Mouse (Mus musculus) limb, embryonic 15.5 days (tissue): ENCODE measurements around the gene Taco1. TPM values are rescaled to one million over a fixed set of nuclear protein-coding genes. Genes with fewer than 3 reads are reported as not detected.
"Not testable (repeated sequence)": the region's sequence is repeated elsewhere in the genome, so short reads cannot be mapped to it uniquely, and the experiment has no call there.

Experiments used
- ATAC-seq: fragments of 200-750 bp; cut with Nextera tagmentation; 2 replicates; pipeline ENCODE4 v1.8.0; 2017; ENCODE audit warnings: low read depth, moderate TSS enrichment; ENCODE audit not compliant: insufficient number of reproducible peaks, low FRiP score, low TSS enrichment
- H3K27ac ChIP-seq: fragments of 300-500 bp; sonication (generic); 2 replicates; pipeline ENCODE4 v1.5.1; 2015; ENCODE audit warnings: moderate library complexity, mild to moderate bottlenecking, inconsistent platforms
- H3K27me3 ChIP-seq: fragments of 300-500 bp; sonication (generic); 2 replicates; pipeline ENCODE4 v1.6.1; 2015; ENCODE audit warnings: inconsistent platforms
- H3K36me3 ChIP-seq: fragments of 300-500 bp; sonication (generic); 2 replicates; pipeline ENCODE4 v1.6.1; 2015; ENCODE audit warnings: inconsistent platforms
- H3K4me1 ChIP-seq: fragments of 300-500 bp; sonication (generic); 2 replicates; pipeline ENCODE4 v1.6.1; 2015; ENCODE audit warnings: inconsistent platforms
- H3K4me2 ChIP-seq: fragments of 300-500 bp; sonication (generic); 2 replicates; pipeline ENCODE4 v1.6.1; 2015; ENCODE audit warnings: mild to moderate bottlenecking, inconsistent platforms
- H3K4me3 ChIP-seq: fragments of 300-500 bp; sonication (generic); 2 replicates; pipeline ENCODE4 v1.5.1; 2015; ENCODE audit warnings: mild to moderate bottlenecking, inconsistent platforms
- H3K9ac ChIP-seq: fragments of 300-500 bp; sonication (generic); 2 replicates; pipeline ENCODE4 v1.6.1; 2015; ENCODE audit warnings: inconsistent platforms
- H3K9me3 ChIP-seq: fragments of 300-500 bp; sonication (generic); 2 replicates; pipeline ENCODE4 v1.6.1; 2016; ENCODE audit warnings: inconsistent platforms
- WGBS: fragments of 180-500 bp; shearing (Covaris S2); methylation state at CpG from one replicate; pipeline ENCODE4 v1.1.7; 2015; 5-methylcytosine and 5-hydroxymethylcytosine counted together
- polyA plus RNA-seq: library from polyadenylated mRNA; unstranded; fragments of >200 nt; fragmentation: Nextera tagmentation; extraction: Ambion mirVana; gene quantifications from 2 replicates; pipeline ENCODE4 v1.2.1, GENCODE M21; 2015

Gene Taco1
- 8.3 and 10.1 TPM in 2 replicates for polyA plus RNA-seq

GRCm38 (mm10) chr11:106065923-106066571 is at the start of gene Taco1:
Taco1 (plus strand) TSS chr11:106066061.
- Histone ChIP-seq H3K36me3 (peaks cover 7% of the 10 kb centered on the region; the same call in 1 of the 2 replicates), H3K9ac (peak within 1 kb of the TSS; percentile 64), H3K4me2 (peak within 1 kb of the TSS; percentile 80), H3K27me3 (no peaks in the 10 kb centered on the region), H3K27ac (peak within 1 kb of the TSS; percentile 85), H3K4me1 (peaks cover 13% of the 10 kb centered on the region), H3K9me3 (no peaks in the 10 kb centered on the region), H3K4me3 (peak within 1 kb of the TSS; percentile 67)
- ATAC-seq: peak; percentile 92
- under 1% methylated on average over 49 of the region's 49 CpGs for WGBS

- ATAC-seq: no peak
- Histone ChIP-seq H3K9me3 (no peaks in the 10 kb centered on the region), H3K36me3 (no peaks in the 10 kb centered on the region), H3K4me2 (no peak overlapping the region), H3K4me1 (peaks cover 16% of the 10 kb centered on the region), H3K27ac (no peak overlapping the region), H3K9ac (no peak overlapping the region), H3K4me3 (no peak overlapping the region), H3K27me3 (peaks cover 25% of the 10 kb centered on the region)
- 71% methylated on average over 5 of the region's 5 CpGs for WGBS
Measured at GRCm38 (mm10) chr11:106016440-106016839, 49.4 kb upstream of the Taco1 start.

- Histone ChIP-seq H3K36me3 (no peaks in the 10 kb centered on the region), H3K27me3 (peaks cover 28% of the 10 kb centered on the region), H3K9me3 (no peaks in the 10 kb centered on the region), H3K4me1 (peaks cover 9% of the 10 kb centered on the region), H3K4me2 (peak overlapping the region; percentile 39), H3K4me3 (peak overlapping the region; percentile 20), H3K27ac (no peak overlapping the region), H3K9ac (no peak overlapping the region)
- ATAC-seq: peak; percentile 36; the same call in 1 of the 2 replicates
- WGBS: under 1% methylated on average over 50 of the region's 50 CpGs
Measured at GRCm38 (mm10) chr11:106020051-106020763, 45.7 kb upstream of the Taco1 start.

- H3K9me3 ChIP-seq: no peaks in the 10 kb centered on the region
- 79% methylated on average over 3 of the region's 3 CpGs for WGBS
- peaks cover 13% of the 10 kb centered on the region for H3K27me3 ChIP-seq
- H3K4me1 ChIP-seq: 0 out of 2 replicates have a peak, but pooled peaks cover 3% of the 10 kb centered on the region
- H3K9ac ChIP-seq: no peak overlapping the region
- no peak overlapping the region for H3K27ac ChIP-seq
- no peak overlapping the region for H3K4me2 ChIP-seq
- ATAC-seq: no peak
- no peak overlapping the region for H3K4me3 ChIP-seq
- 0 out of 2 replicates have a peak, but pooled peaks cover 6% of the 10 kb centered on the region for H3K36me3 ChIP-seq
Measured at GRCm38 (mm10) chr11:106025774-106026173, 40.1 kb upstream of the Taco1 start.

GRCm38 (mm10) chr11:106026465-106027151 is 39.3 kb upstream of the Taco1 start:
- 0 out of 2 replicates have a peak, but pooled peaks cover 6% of the 10 kb centered on the region for H3K36me3 ChIP-seq
- H3K9me3 ChIP-seq: no peaks in the 10 kb centered on the region
- H3K4me1 ChIP-seq: 0 out of 2 replicates have a peak, but pooled peaks cover 3% of the 10 kb centered on the region
- no peak for ATAC-seq
- 32% methylated on average over 11 of the region's 11 CpGs for WGBS
- no peak overlapping the region for H3K4me2 ChIP-seq
- H3K27me3 ChIP-seq: peaks cover 5% of the 10 kb centered on the region; the same call in 1 of the 2 replicates
- no peak overlapping the region for H3K27ac ChIP-seq
- no peak overlapping the region for H3K4me3 ChIP-seq
- no peak overlapping the region for H3K9ac ChIP-seq

GRCm38 (mm10) chr11:106027607-106028006 is 38.3 kb upstream of the Taco1 start:
- ATAC-seq: peak; percentile 24; the same call in 1 of the 2 replicates
- WGBS: 87% methylated on average over 5 of the region's 5 CpGs

GRCm38 (mm10) chr11:106032074-106032473 is 33.8 kb upstream of the Taco1 start:
- Histone ChIP-seq H3K27ac (peak overlapping the region; percentile 28; the same call in 1 of the 2 replicates), H3K4me3 (peak overlapping the region; percentile 34)
- H3K4me2 ChIP-seq, H3K4me1 ChIP-seq, H3K27me3 ChIP-seq, H3K9me3 ChIP-seq, H3K36me3 ChIP-seq, ATAC-seq, H3K9ac ChIP-seq: not testable (repeated sequence)
- 66% methylated on average over 4 of the region's 25 CpGs for WGBS

More at GRCm38 (mm10) chr11:106027607-106028006, 38.3 kb upstream of the Taco1 start:
- Histone ChIP-seq H3K27me3 (no peaks in the 10 kb centered on the region), H3K36me3 (0 out of 2 replicates have a peak, but pooled peaks cover 6% of the 10 kb centered on the region), H3K4me2 (no peak overlapping the region), H3K9ac (no peak overlapping the region), H3K9me3 (no peaks in the 10 kb centered on the region), H3K4me1 (0 out of 2 replicates have a peak, but pooled peaks cover 3% of the 10 kb centered on the region), H3K27ac (no peak overlapping the region), H3K4me3 (no peak overlapping the region)

GRCm38 (mm10) chr11:106033491-106033919 is 32.4 kb upstream of the Taco1 start:
- Histone ChIP-seq H3K27me3 (no peaks in the 10 kb centered on the region), H3K4me3 (peak overlapping the region; percentile 8; the same call in 1 of the 2 replicates), H3K9me3 (no peaks in the 10 kb centered on the region), H3K4me1 (peaks cover 17% of the 10 kb centered on the region), H3K36me3 (no peaks in the 10 kb centered on the region), H3K4me2 (peak overlapping the region; percentile 10), H3K27ac (peak overlapping the region; percentile 76), H3K9ac (no peak overlapping the region)
- WGBS: 29% methylated on average over 11 of the region's 11 CpGs
- ATAC-seq: 0 out of 2 replicates have a peak, but pooled peaks have one; percentile 16

GRCm38 (mm10) chr11:106034986-106035385 is 30.9 kb upstream of the Taco1 start:
- Histone ChIP-seq H3K27ac (no peak overlapping the region), H3K9ac (no peak overlapping the region), H3K9me3 (no peaks in the 10 kb centered on the region), H3K4me3 (no peak overlapping the region), H3K36me3 (no peaks in the 10 kb centered on the region), H3K4me1 (peaks cover 23% of the 10 kb centered on the region), H3K27me3 (no peaks in the 10 kb centered on the region), H3K4me2 (no peak overlapping the region)
- WGBS: 85% methylated on average over 9 of the region's 9 CpGs
- no peak for ATAC-seq

- peak; percentile 99 for ATAC-seq
- peak within 1 kb of the TSS; percentile 99 for H3K4me3 ChIP-seq
- H3K4me1 ChIP-seq: peaks cover 23% of the 10 kb centered on the region
- peak within 1 kb of the TSS; percentile 79 for H3K4me2 ChIP-seq
- peak within 1 kb of the TSS; percentile 95 for H3K9ac ChIP-seq
- WGBS: under 1% methylated on average over 63 of the region's 66 CpGs
- no peaks in the 10 kb centered on the region for H3K9me3 ChIP-seq
- no peaks in the 10 kb centered on the region for H3K36me3 ChIP-seq
- no peaks in the 10 kb centered on the region for H3K27me3 ChIP-seq
- peak within 1 kb of the TSS; percentile 92 for H3K27ac ChIP-seq
Measured at GRCm38 (mm10) chr11:106036548-106037417, 29.1 kb upstream of the Taco1 start, which contains the start of gene Dcaf7. Dcaf7 (plus strand) TSS chr11:106036872.

GRCm38 (mm10) chr11:106037418-106037751 is 28.5 kb upstream of the Taco1 start:
- Histone ChIP-seq H3K4me2 (peak overlapping the region; percentile 79), H3K4me3 (peak overlapping the region; percentile 99), H3K27ac (peak overlapping the region; percentile 92), H3K36me3 (no peaks in the 10 kb centered on the region), H3K9me3 (no peaks in the 10 kb centered on the region), H3K9ac (peak overlapping the region; percentile 95), H3K27me3 (no peaks in the 10 kb centered on the region), H3K4me1 (peaks cover 23% of the 10 kb centered on the region)
- WGBS: under 1% methylated on average over 13 of the region's 13 CpGs
- ATAC-seq: no peak
